Mouse (Mus musculus) small intestine, adult 2 months (tissue): ENCODE measurements around the gene Tmem51. TPM values are rescaled to one million over a fixed set of nuclear protein-coding genes. Genes with fewer than 3 reads are reported as not detected.

Source experiments
- H3K27ac ChIP-seq: fragments of 200-500 bp; 2 replicates; pipeline ENCODE4 v1.5.1; 2012; ENCODE audit warnings: low read depth, low read length, control low read depth, inconsistent platforms; ENCODE audit not compliant: insufficient read depth
- H3K27me3 ChIP-seq: fragments of 200-500 bp; 2 replicates; pipeline ENCODE4 v1.6.1; 2012; ENCODE audit warnings: mild to moderate bottlenecking, moderate library complexity, low read length, inconsistent platforms; ENCODE audit not compliant: control insufficient read depth, insufficient read depth
- H3K36me3 ChIP-seq: fragments of 200-500 bp; 2 replicates; pipeline ENCODE4 v1.6.1; 2012; ENCODE audit warnings: mild to moderate bottlenecking, low read length, control low read depth, inconsistent platforms; ENCODE audit not compliant: control insufficient read depth, insufficient read depth
- H3K4me1 ChIP-seq: fragments of 200-500 bp; 2 replicates; pipeline ENCODE4 v1.6.1; 2012; ENCODE audit warnings: low read length, inconsistent platforms, mixed read lengths; ENCODE audit not compliant: control insufficient read depth, insufficient read depth, insufficient read length
- H3K4me3 ChIP-seq: fragments of 200-500 bp; 2 replicates; pipeline ENCODE4 v1.5.1; 2012; ENCODE audit warnings: low read depth, mild to moderate bottlenecking, control low read depth, inconsistent platforms, low read length, moderate library complexity
- CTCF ChIP-seq: fragments of 200-500 bp; IDR thresholded peaks from 2 replicates; pipeline ENCODE4 v1.5.1; 2012; ENCODE audit warnings: low read depth, mild to moderate bottlenecking, control low read depth, inconsistent platforms, low read length, moderate library complexity, mixed read lengths; ENCODE audit not compliant: insufficient replicate concordance, insufficient read length; ENCODE audit errors: extremely low read depth
- POLR2A ChIP-seq: fragments of 200-500 bp; IDR thresholded peaks from 2 replicates; pipeline ENCODE4 v1.6.1; 2012; ENCODE audit warnings: low read depth, mild to moderate bottlenecking, control low read depth, inconsistent platforms, low read length, moderate library complexity
- WGBS: fragments of 180-500 bp; shearing (Covaris S2); methylation state at CpG from one replicate; pipeline ENCODE4 v1.1.7; 2018; 5-methylcytosine and 5-hydroxymethylcytosine counted together
- polyA plus RNA-seq: library from polyadenylated mRNA; depleted of rRNA; stranded (reverse); fragments of >200 nt; gene quantifications from 2 replicates; pipeline ENCODE4 v1.2.3, GENCODE M21; 2012

The Tmem51 gene
- polyA plus RNA-seq, 1 experiment, result 30.5 TPM

DNA sequence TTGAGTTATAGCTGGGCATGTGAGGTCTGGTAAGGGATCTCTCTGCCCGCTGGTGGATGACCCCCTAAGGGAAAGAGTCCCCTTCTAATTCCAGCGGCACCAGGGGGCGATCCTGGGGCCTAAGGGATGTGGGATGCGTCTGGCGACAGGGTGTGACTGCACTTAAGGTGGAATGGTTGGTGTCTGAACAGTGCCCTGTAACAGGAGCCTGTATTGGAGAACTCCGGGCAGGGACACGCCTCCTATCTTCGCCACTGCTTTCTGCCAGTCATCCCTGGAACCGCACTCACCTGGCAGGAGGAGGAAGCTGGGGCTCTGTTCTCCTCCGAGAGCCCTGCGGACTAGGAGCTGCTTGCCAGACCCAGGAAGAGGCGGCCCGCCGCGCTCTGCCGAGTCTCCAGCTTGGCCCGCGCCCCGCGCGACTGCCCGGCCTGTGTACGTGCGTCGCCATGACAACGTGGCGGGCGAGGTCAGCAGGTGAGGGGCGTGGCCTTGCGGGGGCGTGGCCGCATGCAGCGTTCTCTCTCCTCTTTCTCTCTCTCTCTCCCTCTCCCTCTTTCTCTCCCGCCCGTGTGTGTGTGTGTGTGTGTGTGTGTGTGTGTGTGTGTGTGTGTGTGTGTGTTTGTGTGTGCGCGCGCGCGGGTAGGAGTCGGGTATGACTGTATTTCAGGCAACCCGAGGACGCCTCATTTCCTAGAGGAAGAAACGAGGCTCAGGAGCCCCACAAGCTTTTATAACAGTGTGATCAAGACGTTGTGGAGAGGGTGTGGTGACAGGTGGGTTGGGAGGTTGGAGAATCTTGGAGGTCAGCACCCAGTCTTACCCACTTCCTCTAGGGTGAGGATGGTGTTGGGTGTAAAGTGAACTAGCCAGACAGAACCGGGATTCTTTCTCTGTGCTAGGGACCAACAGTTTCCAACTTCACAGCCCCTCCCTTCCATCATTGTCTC is 69.2 kb downstream of the Tmem51 start, which contains the start of gene Fhad1:
TSS of gene Fhad1 (minus strand) at position 424 of the 950 bp plus-strand sequence.
- no peak within 1 kb of the TSS for H3K27ac ChIP-seq
- 2% methylated on average over 42 of the region's 46 CpGs for WGBS

DNA sequence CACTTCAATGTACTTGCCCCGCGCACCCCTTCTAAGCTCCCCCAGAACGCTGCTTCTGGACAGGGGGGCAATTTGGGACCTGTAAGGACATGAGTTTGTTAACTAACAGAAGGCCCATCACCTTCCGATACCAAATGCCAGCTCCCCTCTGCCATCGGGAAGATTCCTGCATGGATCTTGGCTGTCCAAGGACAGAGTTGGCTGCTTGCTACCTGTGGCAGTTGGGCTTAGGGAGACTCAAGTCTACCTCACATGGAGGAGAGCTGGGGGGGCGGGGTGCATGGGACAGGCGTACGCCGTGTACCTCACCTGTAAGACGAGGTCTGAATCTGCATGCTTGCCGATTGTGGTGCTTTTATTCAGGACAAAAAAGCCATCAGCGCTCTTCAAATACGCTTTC is 72.9 kb downstream of the Tmem51 start:
- TF ChIP-seq CTCF (no peak), POLR2A (no peak)
- WGBS, result 94% methylated on average over 13 of the region's 13 CpGs
- H3K27me3 ChIP-seq, result no peaks in the 10 kb centered on the region

More for the DNA sequence above, 69.2 kb downstream of the Tmem51 start, which contains the start of gene Fhad1:
- H3K4me3 ChIP-seq, result peak within 1 kb of the TSS; percentile 69
- peaks cover 9% of the 10 kb centered on the region; the same call in 1 of the 2 replicates for H3K4me1 ChIP-seq
- no peak for TF ChIP-seq CTCF
- 0 out of 2 replicates have a peak, but pooled peaks have one; percentile 8 for TF ChIP-seq POLR2A
- H3K27me3 ChIP-seq, result no peaks in the 10 kb centered on the region
- no peaks in the 10 kb centered on the region for H3K36me3 ChIP-seq

DNA sequence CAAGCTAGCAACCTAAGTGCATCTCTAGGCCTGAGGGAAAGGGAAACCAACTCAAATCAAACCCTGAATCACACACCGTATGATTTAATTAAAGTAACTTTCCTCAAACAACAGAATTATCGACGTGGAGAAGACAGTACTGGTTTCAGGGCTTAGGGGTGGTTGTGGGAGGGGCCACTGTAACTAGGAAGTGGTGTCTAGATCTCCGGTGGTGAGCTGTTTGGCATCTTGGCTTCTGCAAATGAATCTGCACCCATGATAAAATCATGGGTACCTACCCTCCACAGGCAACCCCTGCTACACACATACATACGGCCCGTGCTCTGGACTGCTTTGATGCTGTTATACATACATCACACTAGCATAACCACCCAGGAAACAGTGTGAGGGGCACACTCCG is 73.7 kb downstream of the Tmem51 start:
- no peaks in the 10 kb centered on the region for H3K36me3 ChIP-seq
- WGBS, result 56% methylated on average over 7 of the region's 7 CpGs
- TF ChIP-seq CTCF (no peak), POLR2A (no peak)
- H3K27me3 ChIP-seq, result no peaks in the 10 kb centered on the region
- H3K27ac ChIP-seq, result no peak overlapping the region
- H3K4me1 ChIP-seq, result peaks cover 10% of the 10 kb centered on the region
- no peak overlapping the region for H3K4me3 ChIP-seq

More for the DNA sequence above, 72.9 kb downstream of the Tmem51 start:
- Histone ChIP-seq H3K36me3 (no peaks in the 10 kb centered on the region), H3K4me1 (peaks cover 12% of the 10 kb centered on the region), H3K4me3 (no peak overlapping the region), H3K27ac (no peak overlapping the region)

DNA sequence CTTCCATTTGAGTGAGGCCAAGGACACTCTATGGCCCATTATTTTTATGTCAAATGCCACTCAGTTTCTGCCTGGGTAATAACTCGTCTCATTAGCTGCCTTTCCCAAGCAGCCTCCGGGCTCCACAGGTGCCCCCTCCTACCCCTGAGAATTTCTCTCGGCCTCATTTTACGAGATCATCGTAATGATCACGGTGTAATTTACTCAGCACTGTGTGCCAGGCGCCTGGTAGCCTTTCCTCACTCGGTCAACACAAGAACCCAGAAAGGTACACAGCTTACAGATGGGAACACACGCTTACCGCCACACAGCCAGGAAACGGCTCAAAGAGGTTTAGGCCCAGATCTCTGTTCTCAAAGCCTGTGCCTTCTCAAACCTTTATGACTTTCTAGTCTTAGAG is 75.9 kb downstream of the Tmem51 start:
- Histone ChIP-seq H3K27me3 (no peaks in the 10 kb centered on the region), H3K27ac (no peak overlapping the region), H3K36me3 (no peaks in the 10 kb centered on the region), H3K4me3 (no peak overlapping the region), H3K4me1 (peaks cover 15% of the 10 kb centered on the region)
- no peak for TF ChIP-seq CTCF
- TF ChIP-seq POLR2A, result no peak
- WGBS, result 56% methylated on average over 11 of the region's 11 CpGs

DNA sequence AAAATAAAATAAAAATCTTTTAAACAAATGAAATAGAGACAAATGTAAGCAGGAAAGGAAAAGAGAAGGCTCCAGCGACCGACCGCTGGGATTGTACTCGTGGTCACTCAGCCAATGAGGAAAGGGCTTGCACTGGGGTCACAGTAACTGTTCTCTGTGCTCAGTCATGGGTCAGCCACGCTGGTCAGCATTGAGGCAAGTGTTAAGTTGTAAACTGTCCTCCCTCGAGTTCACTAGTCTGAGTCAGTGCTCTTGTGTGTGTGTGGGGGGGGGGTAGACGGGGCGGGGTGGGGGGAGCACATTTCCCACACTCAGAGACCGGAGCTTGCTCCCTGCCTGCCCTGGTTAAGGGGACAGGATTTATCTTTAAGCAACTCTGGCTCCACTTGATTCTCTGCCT is 83.5 kb downstream of the Tmem51 start:
- H3K4me1 ChIP-seq, result peaks cover 21% of the 10 kb centered on the region
- H3K27me3 ChIP-seq, result no peaks in the 10 kb centered on the region
- TF ChIP-seq POLR2A (no peak), CTCF (no peak)
- no peak overlapping the region for H3K4me3 ChIP-seq
- H3K36me3 ChIP-seq, result no peaks in the 10 kb centered on the region
- 0 out of 2 replicates have a peak overlapping the region, but pooled peaks have one; percentile 17 for H3K27ac ChIP-seq
- 54% methylated on average over 9 of the region's 9 CpGs for WGBS

DNA sequence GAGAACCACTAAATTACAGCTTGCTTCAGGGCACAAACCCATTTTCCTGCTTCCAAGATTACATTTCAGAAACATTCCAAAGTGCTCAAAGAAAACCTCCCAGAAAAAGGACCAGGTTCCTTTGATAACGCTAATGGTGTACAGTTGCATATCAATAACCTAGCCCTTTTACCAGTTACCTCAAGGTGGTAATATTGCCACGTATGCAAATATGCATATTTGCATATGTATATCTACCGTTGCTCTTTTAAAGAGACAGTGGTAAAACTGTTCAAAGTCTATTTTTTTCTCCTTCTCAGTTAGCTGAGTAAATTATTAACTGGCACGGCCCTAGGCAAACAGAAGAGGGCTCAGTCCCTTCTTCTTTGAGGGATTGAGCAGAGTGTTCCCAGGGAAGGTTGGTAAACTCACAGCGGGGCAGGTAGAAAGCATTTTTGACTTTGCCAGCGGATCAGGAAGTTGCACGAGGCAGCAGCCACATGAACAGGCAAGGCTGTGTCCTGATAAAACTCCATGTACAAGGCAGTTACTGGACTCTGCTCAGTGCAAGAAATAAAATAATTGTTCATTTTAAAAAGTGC is 84.5 kb downstream of the Tmem51 start:
- Histone ChIP-seq H3K36me3 (no peaks in the 10 kb centered on the region), H3K4me1 (peaks cover 21% of the 10 kb centered on the region), H3K27me3 (no peaks in the 10 kb centered on the region), H3K27ac (peak overlapping the region; percentile 93), H3K4me3 (no peak overlapping the region)
- 18% methylated on average over 7 of the region's 7 CpGs for WGBS
- TF ChIP-seq CTCF (no peak), POLR2A (no peak)
